Mouse (Mus musculus) cortical plate, adult 2 months (tissue): ENCODE measurements around the gene Hoxd8.

Source experiments
- CTCF ChIP-seq: fragments of 200-500 bp; IDR thresholded peaks from 2 replicates; pipeline ENCODE4 v1.5.1; 2011; ENCODE audit warnings: mild to moderate bottlenecking, control low read depth, low read length; ENCODE audit not compliant: insufficient read depth; ENCODE audit errors: extremely low read depth
- POLR2A ChIP-seq: fragments of 200-500 bp; IDR thresholded peaks from 2 replicates; pipeline ENCODE4 v1.6.1; 2011; ENCODE audit warnings: mild to moderate bottlenecking, low read length, control low read depth; ENCODE audit not compliant: insufficient read depth; ENCODE audit errors: extremely low read depth

DNA sequence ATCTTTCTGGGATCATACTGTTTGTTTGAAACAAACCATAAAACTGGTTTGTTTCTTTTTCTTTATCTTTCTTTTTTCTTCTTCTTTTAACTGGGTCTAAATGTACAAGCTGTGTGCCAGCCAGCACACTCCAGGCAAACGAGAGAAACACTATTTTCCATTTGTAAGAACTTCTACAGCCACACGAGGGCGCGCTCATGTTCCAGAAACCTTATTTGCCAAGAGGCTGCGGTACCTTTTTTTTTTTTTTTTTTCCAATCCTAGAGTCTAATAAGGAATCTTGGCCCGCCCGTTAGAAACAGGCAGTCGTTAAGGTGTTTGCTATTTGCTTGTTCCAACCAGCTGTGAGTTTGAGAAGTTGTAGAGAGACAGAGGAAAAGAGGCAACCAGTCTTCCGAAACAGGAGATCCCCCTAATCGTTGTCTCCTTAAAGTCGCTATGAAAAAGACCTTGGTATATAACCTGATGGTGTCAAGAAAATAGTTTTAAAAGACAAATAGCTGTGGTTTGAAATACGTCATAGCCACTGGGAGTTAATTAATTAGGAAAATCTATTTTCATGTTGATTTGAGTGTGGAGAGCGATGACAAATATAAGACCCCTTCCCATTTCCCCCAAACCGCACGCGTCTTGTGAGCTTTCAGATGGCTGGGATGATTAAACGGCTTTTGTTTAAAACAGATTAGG lies 18.0 kb upstream of the Hoxd8 start:
- TF ChIP-seq CTCF, result peak; percentile 40
- TF ChIP-seq POLR2A, result no peak
